Mouse (Mus musculus) gastrocnemius, adult 18-20 months (tissue): ENCODE measurements at regions not wholly inside any gene's neighbourhood (a gene's known extent, or its start where the extent isn't known, plus 50 kb on each side); places are given as distances from the start of the nearest gene placed in this dataset.
A peak's percentile ranks its signal among the peaks of the same experiment; 100 is the strongest.

Source experiments
- DNase-seq: peaks from one replicate; pipeline ENCODE4 v3.0.0; 2021; ENCODE audit warnings: low spot score

DNA sequence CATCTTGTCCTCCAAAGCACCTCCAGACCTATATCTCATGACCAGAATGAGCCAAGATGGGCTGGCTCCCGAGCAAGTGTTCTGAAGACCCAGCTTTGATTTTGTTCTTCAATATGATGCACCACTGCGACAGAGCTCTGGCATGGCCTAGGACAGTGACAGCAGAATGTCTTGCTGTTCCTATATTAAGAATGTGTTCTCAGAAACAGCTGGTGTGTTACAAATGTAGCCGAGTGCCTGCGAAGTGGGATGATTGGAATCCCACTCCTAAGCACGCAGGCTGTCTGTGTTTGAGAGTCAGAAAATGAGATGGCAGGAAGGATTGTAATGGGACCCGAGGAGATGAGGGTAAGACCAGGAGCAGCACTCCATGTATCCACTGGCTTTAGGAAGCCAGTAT lies 355.1 kb upstream of the Smarca2 start:
- DNase-seq = no peak

GRCm38 (mm10) chr19:26258677-26259076 lies 346.2 kb upstream of the Smarca2 start:
- no peak for DNase-seq

- DNase-seq = no peak
Measured at GRCm38 (mm10) chr19:26261530-26261929, 343.3 kb upstream of the Smarca2 start.

DNA sequence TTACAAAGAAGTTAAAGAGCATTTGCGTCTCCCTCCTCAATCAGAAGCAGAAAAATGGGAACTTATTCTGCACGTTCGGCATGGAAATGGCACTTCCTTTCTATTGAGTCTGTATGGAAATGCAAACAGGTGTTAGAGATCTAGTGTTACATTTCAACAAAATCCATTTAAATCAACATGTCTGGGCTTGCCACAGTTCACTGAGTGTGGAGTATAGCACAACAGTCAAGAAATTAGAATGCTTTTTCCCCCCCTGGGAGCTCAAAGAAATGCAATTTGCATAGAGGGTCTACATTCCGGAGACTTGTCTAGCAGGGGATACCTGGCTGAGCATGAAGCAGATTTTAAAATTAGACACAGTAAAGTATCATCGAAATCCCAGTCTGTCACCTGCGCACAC lies 308.5 kb upstream of the Smarca2 start:
- DNase-seq = no peak

GRCm38 (mm10) chr19:26308477-26309135 lies 296.2 kb upstream of the Smarca2 start:
- no peak for DNase-seq

DNA sequence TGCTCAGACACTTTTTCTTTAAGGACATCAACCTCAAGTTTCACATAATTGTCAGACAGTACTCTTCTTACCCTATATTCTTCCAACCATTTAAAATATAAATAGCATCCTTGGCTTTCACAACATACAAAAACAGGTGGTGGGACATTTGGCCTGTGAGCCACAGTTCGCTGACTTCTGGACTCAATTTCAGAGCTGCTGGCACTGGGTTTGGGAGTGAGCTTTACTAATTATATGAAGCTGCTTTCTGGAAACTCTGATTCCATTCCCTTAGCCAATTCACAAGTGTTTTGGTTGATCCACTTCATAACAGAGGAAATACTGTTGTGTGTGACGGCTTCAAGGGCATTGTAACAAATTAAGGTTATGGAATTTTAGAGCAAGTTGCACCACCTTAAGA lies 285.9 kb upstream of the Smarca2 start:
- peak; percentile 2 for DNase-seq

DNA sequence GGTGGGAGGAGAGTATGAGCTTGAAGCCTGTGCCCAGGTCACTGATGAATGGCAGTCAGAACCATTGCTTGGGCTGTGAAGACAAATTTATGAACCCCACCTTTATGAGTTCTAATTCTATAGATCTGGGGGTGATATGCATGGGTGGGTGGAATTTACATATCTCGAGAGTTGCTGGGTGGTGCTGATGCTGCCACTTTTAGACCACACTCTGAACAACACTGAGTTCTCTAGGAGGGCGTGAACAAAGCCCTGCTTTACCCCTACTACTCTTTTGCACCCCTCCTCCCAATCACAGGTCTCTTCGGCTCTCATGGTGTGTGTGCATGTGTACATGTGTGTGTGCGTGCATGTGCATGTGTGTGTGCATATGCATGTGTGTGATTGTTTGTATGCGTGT lies 281.2 kb upstream of the Smarca2 start:
- no peak for DNase-seq

DNA sequence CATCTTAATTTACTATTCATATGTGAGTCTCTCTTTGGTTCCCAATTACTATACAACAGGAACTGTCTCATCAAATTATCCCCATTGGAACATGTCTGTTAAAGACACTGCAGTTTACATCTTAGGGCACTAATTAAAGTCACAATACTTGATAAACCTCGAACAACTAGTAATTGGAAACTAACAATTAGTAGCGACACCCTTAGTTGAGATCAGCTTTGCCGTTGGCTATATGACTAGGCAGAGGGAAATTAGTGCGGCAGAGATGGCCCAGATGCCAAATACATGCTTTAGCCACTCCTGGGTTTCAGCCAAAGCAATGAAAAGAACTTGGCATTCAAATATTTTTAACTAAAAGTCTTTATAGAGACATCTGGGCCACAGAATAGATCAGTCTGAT lies 265.7 kb upstream of the Smarca2 start:
- no peak for DNase-seq

DNA sequence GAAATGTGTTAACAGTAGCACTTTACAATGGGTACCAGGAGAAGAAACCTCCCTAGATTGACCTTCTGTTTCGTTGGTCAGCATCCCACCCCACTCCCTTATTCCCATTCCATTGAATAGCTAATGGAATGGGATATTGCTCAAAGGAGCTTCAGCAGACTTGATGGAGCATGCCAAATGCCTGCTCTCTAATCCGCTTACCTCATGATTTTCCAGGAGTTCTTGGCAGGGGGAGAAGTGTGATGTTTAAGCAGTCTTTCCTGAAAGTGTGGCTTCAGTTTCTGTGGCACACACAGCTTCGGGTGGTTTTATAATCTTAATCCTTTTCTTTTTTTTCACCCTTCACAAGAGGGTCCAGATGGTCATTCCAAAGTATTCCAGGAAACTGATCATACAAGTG lies 264.7 kb upstream of the Smarca2 start:
- no peak for DNase-seq

DNA sequence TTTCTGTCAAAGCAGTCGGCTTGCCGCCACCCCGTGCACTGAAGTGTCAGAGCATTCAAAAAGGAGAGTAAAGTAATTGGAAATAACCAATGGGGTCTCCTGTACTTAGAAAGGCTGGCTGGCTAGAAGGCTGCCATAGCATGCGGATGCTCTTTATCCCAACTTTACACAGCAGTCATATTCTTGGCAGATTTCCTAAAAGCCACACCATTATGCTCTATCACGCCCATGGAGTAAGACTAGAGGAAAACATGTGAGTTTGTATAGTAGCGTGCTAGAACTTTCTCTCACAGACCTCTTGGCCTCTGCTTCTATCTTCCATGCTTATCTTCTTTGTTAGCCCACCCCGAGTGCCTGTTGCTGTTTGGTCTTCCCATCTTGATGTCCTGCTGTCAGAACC lies 249.8 kb upstream of the Smarca2 start:
- DNase-seq = no peak

- no peak for DNase-seq
Measured at GRCm38 (mm10) chr19:26383961-26384381, 220.9 kb upstream of the Smarca2 start.

- DNase-seq = no peak
Measured at GRCm38 (mm10) chr19:26386075-26386474, 218.8 kb upstream of the Smarca2 start.

DNA sequence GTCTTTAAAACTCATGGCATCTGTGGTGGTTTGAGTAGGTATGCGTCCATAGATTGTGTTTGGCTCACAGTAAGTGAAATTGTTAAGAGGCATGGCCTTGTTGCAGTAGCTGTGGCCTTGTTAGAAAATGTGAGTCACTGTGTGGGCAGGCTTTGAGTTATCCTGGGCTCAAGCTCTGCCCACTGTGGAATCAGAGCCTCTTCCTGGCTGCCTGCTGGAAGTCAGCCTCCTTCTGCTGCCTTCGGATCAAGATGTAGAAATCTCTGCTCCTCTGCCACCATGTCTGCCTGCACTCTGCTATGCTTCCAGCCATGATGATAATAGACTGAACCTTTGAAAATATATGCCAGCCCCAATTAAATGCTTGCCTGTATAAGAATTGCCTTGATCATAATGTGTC lies 192.2 kb upstream of the Smarca2 start:
- no peak for DNase-seq

- DNase-seq = no peak
Measured at GRCm38 (mm10) chr19:26414476-26415024, 190.3 kb upstream of the Smarca2 start.

DNA sequence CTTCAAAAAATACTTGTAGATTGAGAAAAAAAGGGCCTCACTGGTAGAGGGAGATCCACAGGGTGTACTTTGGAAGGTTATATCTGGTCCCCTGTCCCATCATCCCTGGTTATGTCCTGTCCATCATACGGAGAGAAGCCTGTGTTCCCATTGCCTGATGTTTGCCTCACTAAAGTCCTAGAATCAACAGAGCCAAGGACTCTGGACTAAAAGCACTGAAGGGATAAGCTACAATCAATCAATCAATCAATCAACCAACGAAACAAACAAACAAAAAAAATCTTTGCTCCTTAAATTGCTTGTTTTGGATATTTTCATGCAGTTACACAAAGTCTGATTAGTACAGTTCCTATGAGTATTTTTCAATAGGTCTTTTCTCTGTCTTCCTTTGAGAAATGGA lies 185.1 kb upstream of the Smarca2 start:
- no peak for DNase-seq

- DNase-seq = no peak
Measured at GRCm38 (mm10) chr19:26439163-26439562, 165.7 kb upstream of the Smarca2 start.

- no peak for DNase-seq
Measured at GRCm38 (mm10) chr19:26445309-26445708, 159.5 kb upstream of the Smarca2 start.

GRCm38 (mm10) chr19:26447427-26448023 lies 157.3 kb upstream of the Smarca2 start:
- no peak for DNase-seq

DNA sequence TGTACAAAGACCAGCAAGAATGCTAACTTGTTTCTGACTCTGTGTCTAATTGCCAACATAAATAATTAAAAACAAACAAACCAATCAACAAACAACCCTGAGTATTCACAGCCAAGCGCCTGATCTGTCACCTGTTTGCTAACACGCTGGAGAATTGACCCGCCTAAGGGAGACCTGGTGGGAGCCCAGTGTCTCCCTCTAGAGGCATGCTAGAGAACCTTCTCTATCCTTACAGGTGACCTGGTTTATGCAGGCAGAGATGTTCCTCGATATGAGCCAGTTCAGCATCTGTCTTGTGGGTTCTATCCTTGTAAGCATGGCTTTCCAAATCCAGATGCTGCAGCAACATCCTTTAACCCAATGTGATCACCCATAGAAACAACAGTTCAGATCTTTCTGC lies 143.1 kb upstream of the Smarca2 start:
- DNase-seq = no peak

DNA sequence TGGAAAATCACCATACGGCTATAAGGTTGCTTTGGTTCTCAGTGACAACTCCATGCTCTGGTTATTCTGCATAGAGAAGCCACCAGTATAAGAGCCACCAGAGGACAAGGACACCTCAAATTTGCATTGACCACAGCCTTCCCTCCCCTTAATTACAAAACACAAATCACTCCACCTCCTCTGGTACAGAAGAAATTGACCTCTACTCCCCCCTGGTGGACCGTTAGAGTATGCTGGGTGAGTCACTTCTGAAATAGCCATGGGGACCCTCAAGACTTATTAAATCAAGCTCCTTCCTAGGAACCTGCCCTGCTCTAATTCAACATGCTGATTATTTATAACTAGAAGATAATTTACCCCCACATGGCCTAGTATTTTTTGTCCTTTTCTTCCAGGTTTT lies 139.6 kb upstream of the Smarca2 start:
- DNase-seq = no peak

- no peak for DNase-seq
Measured at GRCm38 (mm10) chr19:26466244-26466643, 138.6 kb upstream of the Smarca2 start.

DNA sequence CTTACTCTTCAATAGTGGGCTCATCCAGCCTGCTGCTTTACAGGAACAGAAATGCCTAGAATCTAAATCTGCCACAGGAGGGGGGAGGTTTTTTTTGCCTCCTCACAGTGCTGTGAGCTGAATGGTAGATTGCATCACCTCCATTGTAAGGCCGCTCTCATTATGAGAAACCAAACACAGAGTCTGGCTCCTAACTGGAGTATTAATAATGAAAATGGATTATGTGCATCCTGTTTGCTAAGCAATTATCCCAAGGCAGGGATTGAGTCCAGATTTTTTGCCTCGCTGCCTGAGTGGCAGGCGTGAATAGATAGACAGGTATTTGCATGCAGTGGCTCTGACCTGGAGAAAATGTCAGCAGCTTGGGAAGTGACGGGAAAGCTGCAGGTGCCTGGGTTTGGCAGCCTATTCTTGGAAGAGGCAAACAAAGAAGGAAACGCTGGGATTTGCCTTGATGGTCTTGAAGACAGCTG lies 137.6 kb upstream of the Smarca2 start:
- no peak for DNase-seq

GRCm38 (mm10) chr19:26472659-26473058 lies 132.2 kb upstream of the Smarca2 start:
- no peak for DNase-seq
